Mouse (Mus musculus): ENCODE data around the gene Zfp106. TPM values are rescaled to one million over a fixed set of nuclear protein-coding genes. Genes with fewer than 3 reads are reported as not detected.
A peak's percentile ranks its signal among the peaks of the same experiment; 100 is the strongest.

Zfp106 gene
- polyA plus RNA-seq, 1 experiment from 2014 or later: 63.6 TPM

DNA sequence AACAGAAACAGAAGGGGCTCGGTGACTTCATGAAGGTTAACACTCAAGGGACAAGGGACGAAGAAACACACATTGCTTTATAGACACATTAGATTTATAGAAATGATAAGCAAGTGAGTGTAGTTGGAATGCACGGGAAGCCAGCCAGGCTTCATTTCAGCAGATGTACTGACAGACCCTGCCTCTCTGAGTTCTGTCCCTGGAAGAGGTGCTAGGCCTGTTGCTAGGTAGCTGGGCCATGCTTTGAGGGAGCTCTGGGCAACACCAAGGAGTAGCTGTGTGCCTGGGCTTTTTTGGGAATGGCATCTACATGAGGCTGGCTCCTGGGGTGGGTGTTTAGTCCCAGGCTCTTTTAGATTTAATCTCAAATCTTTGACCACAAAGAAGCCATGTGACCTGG, 67.1 kb downstream of the Zfp106 start:
- no peak for ATAC-seq (ENCODE audit: low FRiP score, low read depth)
- Histone ChIP-seq H3K36me3 (no peaks in the 10 kb centered on the region), H3K27ac (replicated peaks) (no peak overlapping the region), H3K4me1 (peaks cover 4% of the 10 kb centered on the region; the same call in 1 of the 2 replicates), H3K4me3 (no peak overlapping the region), H3K27me3 (no peaks in the 10 kb centered on the region), H3K9me3 (no peaks in the 10 kb centered on the region), H3K9ac (replicated peaks) (no peak overlapping the region), H3K4me2 (replicated peaks) (no peak overlapping the region)
- 84% methylated on average over 3 of the region's 3 CpGs for WGBS

GRCm38 (mm10) chr2:120493254-120493653, 70.4 kb downstream of the Zfp106 start:
- 74% methylated on average over 4 of the region's 4 CpGs for WGBS
- H3K27ac ChIP-seq (replicated peaks): no peak overlapping the region
- no peak for ATAC-seq (ENCODE audit: low FRiP score, low read depth)
- H3K4me3 ChIP-seq: no peak overlapping the region
- no peaks in the 10 kb centered on the region for H3K4me1 ChIP-seq
- no peaks in the 10 kb centered on the region for H3K9me3 ChIP-seq
- no peaks in the 10 kb centered on the region for H3K27me3 ChIP-seq
- no peak overlapping the region for H3K4me2 ChIP-seq (replicated peaks)
- H3K9ac ChIP-seq (replicated peaks): no peak overlapping the region
- H3K36me3 ChIP-seq: no peaks in the 10 kb centered on the region

DNA sequence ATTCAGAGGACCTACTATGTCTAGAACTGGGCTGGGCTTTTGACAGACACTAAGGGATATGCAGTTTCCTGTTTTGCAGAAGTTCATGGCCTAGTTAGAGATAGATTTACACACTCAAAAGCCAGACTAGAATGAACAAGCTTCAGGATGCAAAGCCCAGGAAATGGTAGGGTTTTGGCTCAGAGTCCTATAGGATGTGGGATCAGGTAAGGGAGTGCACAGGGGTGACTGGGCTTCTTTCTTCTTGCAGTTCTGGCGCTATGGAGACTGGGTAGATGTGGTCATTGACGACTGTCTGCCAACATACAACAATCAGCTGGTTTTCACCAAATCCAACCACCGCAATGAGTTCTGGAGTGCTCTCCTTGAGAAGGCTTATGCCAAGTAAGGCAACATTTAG, 79.4 kb downstream of the Zfp106 start:
- H3K9me3 ChIP-seq: no peaks in the 10 kb centered on the region
- H3K27me3 ChIP-seq: no peaks in the 10 kb centered on the region
- no peak overlapping the region for H3K9ac ChIP-seq (replicated peaks)
- H3K4me3 ChIP-seq: no peak overlapping the region
- H3K36me3 ChIP-seq: no peaks in the 10 kb centered on the region
- WGBS: 84% methylated on average over 3 of the region's 3 CpGs
- no peaks in the 10 kb centered on the region for H3K4me1 ChIP-seq
- no peak overlapping the region for H3K27ac ChIP-seq (replicated peaks)
- ATAC-seq (ENCODE audit: low FRiP score, low read depth): no peak
- H3K4me2 ChIP-seq (replicated peaks): no peak overlapping the region

DNA sequence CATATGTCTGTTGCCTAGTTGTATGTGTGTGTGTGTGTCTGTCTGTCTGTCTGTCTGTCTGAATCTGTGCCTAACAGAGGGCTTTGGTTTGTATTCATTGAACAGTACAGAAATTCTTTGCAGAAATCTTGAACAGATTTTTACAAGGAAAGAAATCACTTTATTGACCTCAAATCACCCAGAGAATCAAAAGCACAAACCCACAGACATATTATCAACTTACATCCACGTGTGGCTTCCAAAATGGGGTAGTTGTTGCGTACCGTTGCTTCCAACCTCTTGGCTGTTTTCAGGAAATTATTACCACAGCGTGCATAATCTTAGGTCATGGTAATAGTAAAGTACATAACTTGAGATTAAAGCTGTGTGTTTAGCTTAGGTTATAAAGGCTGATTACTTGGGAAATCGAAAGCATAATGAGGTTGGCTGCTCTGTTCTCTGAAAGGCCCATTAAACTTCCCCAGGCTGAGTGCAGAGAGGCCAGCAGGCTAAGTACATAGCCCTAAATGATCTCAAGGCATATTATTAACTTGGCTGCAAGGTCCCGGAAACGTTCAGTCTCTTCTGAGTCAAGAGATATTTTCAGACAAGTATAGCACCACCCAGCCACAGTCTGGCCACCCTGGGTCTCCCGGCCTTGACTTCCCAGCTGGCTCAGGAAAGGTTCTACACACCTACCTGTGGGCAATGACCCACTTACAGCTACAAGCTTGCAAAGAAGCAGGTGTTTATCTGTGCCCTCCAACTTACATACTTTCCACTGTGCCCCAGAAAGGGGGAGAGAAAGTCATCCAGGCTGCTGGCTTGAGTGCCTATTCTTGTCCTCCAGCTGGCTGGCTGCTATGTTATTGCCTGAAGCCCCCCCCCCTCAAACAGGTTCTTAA, 80.9 kb downstream of the Zfp106 start:
- H3K27ac ChIP-seq (replicated peaks): no peak overlapping the region
- H3K9ac ChIP-seq (replicated peaks): no peak overlapping the region
- no peaks in the 10 kb centered on the region for H3K36me3 ChIP-seq
- no peak overlapping the region for H3K4me2 ChIP-seq (replicated peaks)
- no peaks in the 10 kb centered on the region for H3K4me1 ChIP-seq
- 85% methylated on average over 8 of the region's 8 CpGs for WGBS
- no peak for ATAC-seq (ENCODE audit: low FRiP score, low read depth)
- H3K9me3 ChIP-seq: no peaks in the 10 kb centered on the region
- no peak overlapping the region for H3K4me3 ChIP-seq
- H3K27me3 ChIP-seq: no peaks in the 10 kb centered on the region

DNA sequence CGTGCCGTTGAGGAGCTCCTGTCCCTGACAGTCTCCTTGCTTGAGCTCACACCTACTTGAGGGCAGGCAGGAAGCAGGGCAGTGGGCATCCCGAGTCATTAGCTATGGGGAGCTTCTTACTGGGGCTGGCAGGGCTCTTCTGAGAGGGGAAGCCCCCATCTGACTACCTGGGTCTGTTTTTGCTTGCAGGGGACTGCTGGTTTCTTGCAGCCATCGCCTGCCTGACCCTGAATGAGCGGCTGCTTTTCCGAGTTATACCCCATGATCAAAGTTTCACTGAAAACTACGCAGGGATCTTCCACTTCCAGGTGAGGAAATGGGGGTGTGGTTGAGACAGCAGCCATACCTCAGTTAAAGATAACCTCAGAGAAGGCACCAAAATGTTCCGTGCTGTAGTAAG, 81.7 kb downstream of the Zfp106 start:
- Histone ChIP-seq H3K27me3 (no peaks in the 10 kb centered on the region), H3K9ac (replicated peaks) (no peak overlapping the region), H3K4me3 (no peak overlapping the region), H3K27ac (replicated peaks) (no peak overlapping the region), H3K4me1 (peaks cover 2% of the 10 kb centered on the region), H3K9me3 (no peaks in the 10 kb centered on the region), H3K4me2 (replicated peaks) (no peak overlapping the region), H3K36me3 (no peaks in the 10 kb centered on the region)
- 87% methylated on average over 8 of the region's 8 CpGs for WGBS
- no peak for ATAC-seq (ENCODE audit: low FRiP score, low read depth)

DNA sequence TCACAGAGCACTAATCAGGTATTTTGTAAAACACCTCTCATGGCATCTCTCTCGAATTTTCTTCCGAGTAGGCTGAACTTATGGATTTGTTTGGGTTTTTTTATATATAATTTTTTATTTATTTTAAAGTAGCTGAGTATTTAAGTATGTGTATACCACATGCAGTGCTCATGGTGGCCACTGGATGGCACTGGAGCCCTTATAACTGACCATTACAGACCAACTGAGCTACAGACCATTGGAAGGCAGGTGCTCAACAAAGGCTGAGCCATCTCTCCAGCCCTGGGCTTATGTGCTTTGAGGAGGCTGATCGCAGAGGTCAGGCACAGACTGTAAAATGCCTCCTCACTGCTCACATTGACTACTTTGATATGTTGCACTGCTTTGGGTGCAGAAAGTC, 85.0 kb downstream of the Zfp106 start:
- WGBS: 56% methylated on average over 3 of the region's 3 CpGs
- no peak overlapping the region for H3K27ac ChIP-seq (replicated peaks)
- peaks cover 12% of the 10 kb centered on the region for H3K4me1 ChIP-seq
- H3K9me3 ChIP-seq: no peaks in the 10 kb centered on the region
- H3K4me2 ChIP-seq (replicated peaks): no peak overlapping the region
- ATAC-seq (ENCODE audit: low FRiP score, low read depth): 0 out of 2 replicates have a peak, but pooled peaks have one; percentile 34
- no peak overlapping the region for H3K4me3 ChIP-seq
- H3K36me3 ChIP-seq: no peaks in the 10 kb centered on the region
- no peaks in the 10 kb centered on the region for H3K27me3 ChIP-seq
- H3K9ac ChIP-seq (replicated peaks): no peak overlapping the region

- ATAC-seq (ENCODE audit: low FRiP score, low read depth): 0 out of 2 replicates have a peak, but pooled peaks have one; percentile 49
- 0 out of 2 replicates have a peak overlapping the region, but pooled peaks have one; percentile 4 for H3K27ac ChIP-seq (replicated peaks)
- peaks cover 12% of the 10 kb centered on the region for H3K4me1 ChIP-seq
- peak overlapping the region; percentile 1; the same call in 1 of the 2 replicates for H3K4me2 ChIP-seq (replicated peaks)
- peak overlapping the region; percentile 8; the same call in 1 of the 2 replicates for H3K9ac ChIP-seq (replicated peaks)
- no peaks in the 10 kb centered on the region for H3K9me3 ChIP-seq
- no peaks in the 10 kb centered on the region for H3K27me3 ChIP-seq
- H3K36me3 ChIP-seq: no peaks in the 10 kb centered on the region
- no peak overlapping the region for H3K4me3 ChIP-seq
- 36% methylated on average over 13 of the region's 13 CpGs for WGBS
These were observed 87.2 kb downstream of the Zfp106 start for GRCm38 (mm10) chr2:120476277-120477087.

GRCm38 (mm10) chr2:120470856-120471255, 92.8 kb downstream of the Zfp106 start:
- H3K27me3 ChIP-seq: no peaks in the 10 kb centered on the region; the same call in 1 of the 2 replicates
- H3K4me3 ChIP-seq: no peak overlapping the region
- ATAC-seq (ENCODE audit: low FRiP score, low read depth): no peak
- H3K9me3 ChIP-seq: no peaks in the 10 kb centered on the region
- H3K9ac ChIP-seq (replicated peaks): no peak overlapping the region
- H3K36me3 ChIP-seq: no peaks in the 10 kb centered on the region
- H3K27ac ChIP-seq (replicated peaks): no peak overlapping the region
- 79% methylated on average over 4 of the region's 4 CpGs for WGBS
- no peak overlapping the region for H3K4me2 ChIP-seq (replicated peaks)
- no peaks in the 10 kb centered on the region for H3K4me1 ChIP-seq

DNA sequence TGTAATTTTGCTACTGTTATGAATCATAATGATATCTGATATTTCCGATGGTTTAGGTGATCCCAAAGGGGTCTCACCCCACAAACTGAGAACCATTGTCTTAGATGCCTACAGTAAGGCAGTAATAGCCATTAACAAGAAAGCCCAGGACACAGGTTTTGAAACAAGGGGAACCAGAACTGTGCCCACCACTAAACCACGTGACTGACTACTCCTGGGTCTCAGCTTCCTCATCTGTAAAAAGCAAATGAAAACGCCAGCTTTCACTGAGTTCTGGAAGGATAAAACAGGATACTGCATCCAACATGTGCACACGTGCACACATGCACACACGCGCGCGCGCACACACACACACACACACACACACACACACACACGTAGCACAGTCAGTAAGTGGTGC, 93.9 kb downstream of the Zfp106 start:
- Histone ChIP-seq H3K4me1 (no peaks in the 10 kb centered on the region), H3K36me3 (no peaks in the 10 kb centered on the region), H3K4me2 (replicated peaks) (no peak overlapping the region), H3K9me3 (no peaks in the 10 kb centered on the region), H3K9ac (replicated peaks) (no peak overlapping the region), H3K27ac (replicated peaks) (no peak overlapping the region), H3K4me3 (no peak overlapping the region), H3K27me3 (no peaks in the 10 kb centered on the region; the same call in 1 of the 2 replicates)
- WGBS: 94% methylated on average over 10 of the region's 10 CpGs
- ATAC-seq (ENCODE audit: low FRiP score, low read depth): no peak

DNA sequence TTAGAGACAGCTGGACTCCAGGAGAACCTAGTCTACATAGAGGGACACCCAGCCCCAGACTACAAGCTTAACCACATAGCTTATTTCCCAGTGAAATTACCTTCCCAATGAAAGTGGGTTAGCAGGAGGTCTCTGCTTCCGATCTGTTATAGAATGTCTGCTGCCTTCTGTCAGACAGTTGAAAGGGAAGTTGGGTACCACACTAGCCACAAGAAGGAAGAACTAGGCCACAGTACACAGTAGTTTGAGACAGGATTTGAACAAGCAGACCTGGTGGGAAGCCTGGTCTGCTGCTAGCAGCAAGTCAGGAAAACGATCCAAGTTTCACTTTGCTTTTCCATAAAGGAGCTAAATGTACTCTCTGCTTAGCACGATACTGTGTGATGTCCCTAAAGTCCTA, 94.4 kb downstream of the Zfp106 start:
- no peaks in the 10 kb centered on the region for H3K4me1 ChIP-seq
- WGBS: 85% methylated on average over 3 of the region's 3 CpGs
- H3K4me3 ChIP-seq: no peak overlapping the region
- no peak overlapping the region for H3K9ac ChIP-seq (replicated peaks)
- H3K27ac ChIP-seq (replicated peaks): no peak overlapping the region
- H3K36me3 ChIP-seq: no peaks in the 10 kb centered on the region
- no peaks in the 10 kb centered on the region; the same call in 1 of the 2 replicates for H3K27me3 ChIP-seq
- no peaks in the 10 kb centered on the region for H3K9me3 ChIP-seq
- no peak overlapping the region for H3K4me2 ChIP-seq (replicated peaks)
- no peak for ATAC-seq (ENCODE audit: low FRiP score, low read depth)

DNA sequence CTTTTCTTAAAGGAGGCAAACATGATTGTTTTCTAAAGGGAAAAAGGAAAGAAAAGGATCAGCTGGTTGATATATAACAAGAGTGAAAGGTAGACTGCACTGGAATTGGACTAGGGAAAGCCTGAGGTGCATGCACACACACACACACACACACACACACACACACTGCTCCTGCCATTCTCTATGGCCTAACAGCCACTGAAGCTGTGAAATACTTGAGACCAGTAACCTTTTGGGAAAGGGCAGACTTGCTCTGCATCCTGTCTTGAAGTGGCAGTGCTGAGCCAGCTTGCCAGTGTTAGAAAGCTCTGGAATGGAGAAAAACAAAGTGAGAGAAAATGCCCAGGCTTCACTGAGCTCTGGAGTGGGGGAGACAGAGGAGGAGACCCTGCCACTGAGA, 95.6 kb downstream of the Zfp106 start:
- no peak for ATAC-seq (ENCODE audit: low FRiP score, low read depth)
- no peaks in the 10 kb centered on the region for H3K36me3 ChIP-seq
- H3K4me3 ChIP-seq: no peak overlapping the region
- H3K4me2 ChIP-seq (replicated peaks): no peak overlapping the region
- H3K9ac ChIP-seq (replicated peaks): no peak overlapping the region
- H3K27me3 ChIP-seq: no peaks in the 10 kb centered on the region; the same call in 1 of the 2 replicates
- H3K27ac ChIP-seq (replicated peaks): no peak overlapping the region
- H3K9me3 ChIP-seq: no peaks in the 10 kb centered on the region
- no peaks in the 10 kb centered on the region for H3K4me1 ChIP-seq

DNA sequence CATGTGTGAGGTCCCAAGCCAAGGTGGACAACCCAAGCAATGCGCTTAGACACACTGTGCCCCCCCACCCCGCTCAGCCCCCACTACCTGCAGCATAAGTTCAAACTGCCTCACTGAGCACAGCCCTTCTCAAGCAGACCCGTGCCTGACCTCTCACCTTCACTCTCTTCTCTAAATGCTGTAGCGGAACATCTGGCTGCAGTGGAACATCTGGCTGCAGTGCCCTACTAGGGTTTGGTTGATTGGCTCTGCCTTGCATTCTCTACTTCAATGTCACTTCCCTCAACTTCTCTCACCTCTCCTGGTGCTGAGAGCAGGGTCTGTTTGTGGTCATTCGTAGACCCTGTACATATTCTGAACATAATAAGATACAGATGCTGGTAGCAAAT, 98.3 kb downstream of the Zfp106 start:
- Histone ChIP-seq H3K27ac (replicated peaks) (no peak overlapping the region), H3K9me3 (no peaks in the 10 kb centered on the region), H3K4me1 (no peaks in the 10 kb centered on the region), H3K9ac (replicated peaks) (no peak overlapping the region), H3K4me3 (no peak overlapping the region), H3K4me2 (replicated peaks) (no peak overlapping the region), H3K27me3 (no peaks in the 10 kb centered on the region; the same call in 1 of the 2 replicates), H3K36me3 (no peaks in the 10 kb centered on the region)
- ATAC-seq (ENCODE audit: low FRiP score, low read depth): no peak
- WGBS: 86% methylated on average over 5 of the region's 5 CpGs

Data from midbrain, embryonic 12.5 days (tissue).